Mouse (Mus musculus) stomach, embryonic 15.5 days (tissue): ENCODE data around the gene Akr1a1. TPM values are rescaled to one million over a fixed set of nuclear protein-coding genes. Genes with fewer than 3 reads are reported as not detected.
A peak's percentile ranks its signal among the peaks of the same experiment; 100 is the strongest.
"Not testable (repeated sequence)": the region's sequence is repeated elsewhere in the genome, so short reads cannot be mapped to it uniquely, and the experiment has no call there.

Source experiments
- ATAC-seq: fragments of 200-750 bp; cut with Nextera tagmentation; 2 replicates; pipeline ENCODE4 v1.8.0; 2017; ENCODE audit warnings: low read depth, moderate number of reproducible peaks, moderate TSS enrichment; ENCODE audit not compliant: insufficient read depth, low FRiP score
- H3K27ac ChIP-seq: fragments of 300-500 bp; sonication (generic); 2 replicates; pipeline ENCODE4 v1.5.1; 2015; ENCODE audit warnings: mild to moderate bottlenecking, inconsistent platforms
- H3K27me3 ChIP-seq: fragments of 300-500 bp; sonication (generic); replicated peaks from 2 replicates; pipeline ENCODE4 v1.6.1; 2015; ENCODE audit warnings: inconsistent platforms
- H3K36me3 ChIP-seq: fragments of 300-500 bp; sonication (generic); 2 replicates; pipeline ENCODE4 v1.6.1; 2015; ENCODE audit warnings: inconsistent platforms
- H3K4me1 ChIP-seq: fragments of 300-500 bp; sonication (generic); 2 replicates; pipeline ENCODE4 v1.6.1; 2015; ENCODE audit warnings: inconsistent platforms
- H3K4me2 ChIP-seq: fragments of 300-500 bp; sonication (generic); 2 replicates; pipeline ENCODE4 v1.6.1; 2015; ENCODE audit warnings: mild to moderate bottlenecking, inconsistent platforms
- H3K4me3 ChIP-seq: fragments of 300-500 bp; sonication (generic); replicated peaks from 2 replicates; pipeline ENCODE4 v1.5.1; 2015; ENCODE audit warnings: inconsistent platforms
- H3K9ac ChIP-seq: fragments of 300-500 bp; sonication (generic); 2 replicates; pipeline ENCODE4 v1.6.1; 2015; ENCODE audit warnings: inconsistent platforms
- H3K9me3 ChIP-seq: fragments of 300-500 bp; sonication (generic); 2 replicates; pipeline ENCODE4 v1.6.1; 2016; ENCODE audit warnings: inconsistent platforms
- WGBS: fragments of 180-500 bp; shearing (Covaris S2); methylation state at CpG from one replicate; pipeline ENCODE4 v1.1.7; 2015; 5-methylcytosine and 5-hydroxymethylcytosine counted together
- polyA plus RNA-seq: library from polyadenylated mRNA; unstranded; fragments of >200 nt; fragmentation: Nextera tagmentation; extraction: Ambion mirVana; gene quantifications from 2 replicates; pipeline ENCODE4 v1.2.1, GENCODE M21; 2015

The Akr1a1 gene
- polyA plus RNA-seq, 1 experiment from 2014 or later, result 731 TPM

DNA sequence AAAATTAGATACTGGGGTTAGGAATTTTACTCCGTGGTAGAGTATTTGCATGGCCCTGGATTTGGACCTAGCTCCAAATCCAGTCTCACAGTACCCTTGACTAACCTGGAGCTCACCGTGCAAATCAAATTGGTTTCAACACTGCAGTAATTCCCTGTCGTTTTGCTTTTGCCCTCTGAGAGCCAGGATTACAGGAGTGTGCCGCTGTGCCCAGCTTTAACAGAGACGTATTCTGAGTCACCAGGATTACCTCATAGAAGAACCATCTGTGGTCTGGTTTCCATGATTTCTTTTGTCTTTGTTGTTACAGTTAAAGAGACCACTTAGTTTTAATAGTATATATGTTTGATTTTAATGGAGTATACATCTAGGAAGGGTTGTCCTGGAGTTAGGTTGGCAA, 27.7 kb upstream of the Akr1a1 start:
- Histone ChIP-seq H3K27ac (no peak overlapping the region), H3K9ac (no peak overlapping the region), H3K9me3 (no peaks in the 10 kb centered on the region), H3K36me3 (no peaks in the 10 kb centered on the region), H3K4me2 (no peak overlapping the region), H3K4me3 (no peak overlapping the region), H3K27me3 (no peaks in the 10 kb centered on the region), H3K4me1 (no peaks in the 10 kb centered on the region)
- no peak for ATAC-seq
- 65% methylated on average over 5 of the region's 5 CpGs for WGBS

DNA sequence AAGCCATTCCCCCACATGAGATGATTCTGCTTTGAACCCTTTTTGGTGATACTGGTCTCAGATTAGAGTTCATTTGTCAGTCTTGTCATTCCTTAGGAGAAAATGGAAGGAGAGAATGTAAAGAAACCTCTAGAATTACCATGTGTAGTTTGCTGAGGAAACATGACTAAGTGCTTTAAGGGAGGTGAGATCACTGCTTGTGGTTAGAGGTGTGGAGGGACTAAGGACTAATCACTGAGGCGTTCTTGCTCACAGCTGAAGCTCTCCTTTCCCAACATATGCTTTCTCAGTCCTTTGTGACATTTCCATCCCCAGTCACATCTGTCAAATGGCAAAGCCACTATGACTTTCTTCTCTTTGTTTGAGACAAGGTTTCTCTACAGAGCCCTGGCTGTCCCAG, 26.3 kb upstream of the Akr1a1 start:
- Histone ChIP-seq H3K4me1 (no peaks in the 10 kb centered on the region), H3K36me3 (no peaks in the 10 kb centered on the region), H3K4me3 (no peak overlapping the region), H3K4me2 (no peak overlapping the region), H3K9me3 (no peaks in the 10 kb centered on the region), H3K27me3 (no peaks in the 10 kb centered on the region), H3K9ac (no peak overlapping the region), H3K27ac (no peak overlapping the region)
- 50% methylated on average over 1 of the region's 1 CpGs for WGBS
- no peak for ATAC-seq

DNA sequence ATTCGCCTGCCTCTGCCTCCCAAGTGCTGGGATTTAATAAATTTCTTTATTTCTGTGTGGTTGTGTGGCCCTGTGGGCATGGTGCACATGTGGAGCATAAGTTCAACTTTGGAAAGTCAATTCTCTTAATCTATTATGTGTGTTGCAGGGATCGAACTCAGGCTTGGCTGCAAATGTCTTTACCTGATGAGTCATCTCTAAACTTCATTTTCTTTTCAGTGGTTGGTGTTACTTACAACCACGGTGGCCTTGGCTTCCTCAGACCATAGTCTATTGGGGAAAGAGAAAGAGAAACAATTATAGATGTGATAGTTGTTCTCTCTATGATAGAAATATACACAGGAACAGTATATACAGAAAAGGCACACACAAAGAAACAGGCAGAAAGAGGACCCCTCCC, 24.5 kb upstream of the Akr1a1 start:
- Histone ChIP-seq H3K27ac (no peak overlapping the region), H3K27me3 (no peaks in the 10 kb centered on the region), H3K4me3 (no peak overlapping the region), H3K4me1 (no peaks in the 10 kb centered on the region), H3K9me3 (no peaks in the 10 kb centered on the region), H3K36me3 (no peaks in the 10 kb centered on the region), H3K9ac (no peak overlapping the region), H3K4me2 (no peak overlapping the region)
- ATAC-seq, result no peak
- WGBS, result 81% methylated on average over 3 of the region's 3 CpGs

DNA sequence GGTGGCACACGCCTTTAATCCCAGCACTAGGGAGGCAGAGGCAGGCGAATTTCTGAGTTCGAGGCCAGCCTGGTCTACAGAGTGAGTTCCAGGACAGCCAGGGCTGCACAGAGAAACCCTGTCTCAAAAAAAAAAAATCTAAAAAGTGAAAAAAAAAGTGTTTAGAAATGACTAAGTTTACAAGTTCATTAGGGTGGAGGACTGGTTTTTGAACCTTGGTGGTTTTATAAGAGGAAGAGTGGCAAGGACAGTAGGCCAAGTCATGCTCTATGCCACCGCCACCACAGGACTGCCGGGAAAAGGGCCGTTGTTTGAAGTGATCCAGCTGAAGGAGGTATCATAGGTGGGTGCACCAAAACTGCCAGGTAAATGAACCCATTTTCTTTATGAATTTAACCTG, 23.3 kb upstream of the Akr1a1 start:
- not testable (repeated sequence) for ATAC-seq, H3K27ac ChIP-seq
- WGBS, result 82% methylated on average over 6 of the region's 6 CpGs

DNA sequence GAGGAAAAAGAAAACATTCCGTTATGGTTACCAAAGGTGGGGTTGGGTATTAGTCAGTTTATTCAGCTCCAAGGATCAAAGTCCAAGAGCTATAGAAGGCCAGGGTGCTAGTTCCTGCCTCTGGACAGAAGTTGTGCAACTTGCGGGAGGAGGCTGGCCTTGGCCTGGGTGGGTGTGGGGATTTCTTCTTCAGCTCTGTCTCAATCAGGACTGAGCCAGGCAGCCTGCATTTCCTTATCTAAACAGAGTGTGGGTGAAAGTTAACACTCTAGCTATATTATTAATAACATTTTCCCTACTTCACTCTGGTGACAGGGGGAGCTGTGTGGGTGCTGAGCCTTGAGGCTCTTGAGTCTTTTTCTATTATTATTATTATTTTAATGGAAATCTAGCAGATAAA, 21.3 kb upstream of the Akr1a1 start:
- Histone ChIP-seq H3K9me3 (no peaks in the 10 kb centered on the region), H3K27ac (peak overlapping the region; percentile 59)
- 36% methylated on average over 2 of the region's 2 CpGs for WGBS

More for the DNA sequence above, 23.3 kb upstream of the Akr1a1 start:
- H3K9me3 ChIP-seq, H3K4me3 ChIP-seq, H3K36me3 ChIP-seq, H3K9ac ChIP-seq, H3K27me3 ChIP-seq, H3K4me2 ChIP-seq, H3K4me1 ChIP-seq: not testable (repeated sequence)

DNA sequence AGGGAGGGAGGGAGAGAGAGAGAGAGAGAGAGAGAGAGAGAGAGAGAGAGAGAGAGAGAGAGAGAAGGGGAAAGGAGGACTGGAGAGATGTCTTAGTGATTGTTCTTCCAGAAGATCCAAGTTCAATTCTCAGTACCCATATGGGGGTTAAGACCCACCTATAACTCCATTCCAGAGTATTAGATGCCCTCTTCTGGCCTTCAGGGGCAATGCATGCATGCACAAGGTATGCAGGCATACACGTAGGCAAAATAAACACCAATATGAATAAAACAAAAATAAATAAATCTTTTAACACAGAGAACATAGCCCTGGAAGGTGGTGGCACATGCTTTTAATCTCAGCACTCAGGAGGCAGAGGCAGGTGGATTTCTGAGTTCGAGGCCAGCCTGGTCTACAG, 17.8 kb upstream of the Akr1a1 start:
- H3K4me3 ChIP-seq, result no peak overlapping the region
- no peaks in the 10 kb centered on the region for H3K36me3 ChIP-seq
- whole genome bisulfite sequencing, result 63% methylated on average over 2 of the region's 2 CpGs
- H3K4me2 ChIP-seq, result no peak overlapping the region
- no peak overlapping the region for H3K9ac ChIP-seq
- no peak overlapping the region for H3K27ac ChIP-seq
- no peaks in the 10 kb centered on the region for H3K27me3 ChIP-seq
- H3K4me1 ChIP-seq, result no peaks in the 10 kb centered on the region
- H3K9me3 ChIP-seq, result no peaks in the 10 kb centered on the region
- ATAC-seq, result no peak

More for the DNA sequence above, 21.3 kb upstream of the Akr1a1 start:
- Histone ChIP-seq H3K36me3 (no peaks in the 10 kb centered on the region), H3K27me3 (no peaks in the 10 kb centered on the region), H3K4me2 (no peak overlapping the region), H3K4me3 (no peak overlapping the region), H3K9ac (no peak overlapping the region), H3K4me1 (no peaks in the 10 kb centered on the region)
- ATAC-seq, result peak; percentile 97

DNA sequence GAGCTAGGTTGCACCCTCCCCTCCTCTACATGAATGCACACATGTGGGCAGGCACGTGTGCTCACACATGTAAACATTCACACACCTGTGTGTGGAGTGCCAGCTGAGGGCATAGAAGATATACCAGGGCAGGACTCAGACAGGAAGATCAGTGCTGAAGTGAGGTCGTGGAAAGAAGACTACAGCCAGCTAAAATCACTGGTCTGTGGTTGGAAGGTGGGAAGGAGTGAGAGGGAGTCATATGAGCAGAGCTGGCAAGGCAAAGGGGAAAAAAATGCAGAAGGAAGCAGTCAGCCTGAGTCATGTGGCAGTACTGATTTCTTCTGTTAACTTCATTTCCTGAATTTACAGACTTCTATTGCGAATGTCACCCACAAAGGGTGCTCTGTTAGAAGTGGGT, 16.7 kb upstream of the Akr1a1 start:
- Histone ChIP-seq H3K36me3 (no peaks in the 10 kb centered on the region), H3K4me3 (no peak overlapping the region), H3K27me3 (no peaks in the 10 kb centered on the region), H3K4me1 (no peaks in the 10 kb centered on the region), H3K9ac (no peak overlapping the region), H3K9me3 (no peaks in the 10 kb centered on the region), H3K4me2 (no peak overlapping the region), H3K27ac (peak overlapping the region; percentile 28; the same call in 1 of the 2 replicates)
- ATAC-seq, result no peak
- WGBS, result 40% methylated on average over 3 of the region's 3 CpGs

DNA sequence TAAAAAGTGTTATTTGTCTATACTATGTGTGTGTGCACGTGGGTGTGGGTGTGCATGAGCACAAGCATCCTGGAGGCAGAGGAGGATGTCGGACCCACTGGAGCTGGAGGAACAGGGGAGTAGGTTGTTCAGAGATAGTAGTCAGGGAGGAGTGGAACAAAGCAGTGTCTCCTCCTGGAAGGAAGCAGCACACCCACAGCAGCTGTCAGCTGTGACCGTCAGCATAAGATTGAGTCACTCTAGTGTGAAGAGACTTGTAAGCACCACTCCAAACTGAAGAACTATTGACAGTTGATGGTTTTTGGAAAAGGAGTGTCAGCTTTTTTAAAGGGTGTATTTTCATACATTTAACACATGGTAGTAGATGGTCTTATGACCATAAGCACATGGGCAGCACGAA, 15.1 kb upstream of the Akr1a1 start:
- Histone ChIP-seq H3K27ac (no peak overlapping the region), H3K36me3 (no peaks in the 10 kb centered on the region), H3K4me3 (no peak overlapping the region), H3K4me2 (no peak overlapping the region), H3K4me1 (no peaks in the 10 kb centered on the region), H3K9me3 (no peaks in the 10 kb centered on the region), H3K27me3 (no peaks in the 10 kb centered on the region), H3K9ac (no peak overlapping the region)
- 67% methylated on average over 4 of the region's 4 CpGs for WGBS
- no peak for ATAC-seq

DNA sequence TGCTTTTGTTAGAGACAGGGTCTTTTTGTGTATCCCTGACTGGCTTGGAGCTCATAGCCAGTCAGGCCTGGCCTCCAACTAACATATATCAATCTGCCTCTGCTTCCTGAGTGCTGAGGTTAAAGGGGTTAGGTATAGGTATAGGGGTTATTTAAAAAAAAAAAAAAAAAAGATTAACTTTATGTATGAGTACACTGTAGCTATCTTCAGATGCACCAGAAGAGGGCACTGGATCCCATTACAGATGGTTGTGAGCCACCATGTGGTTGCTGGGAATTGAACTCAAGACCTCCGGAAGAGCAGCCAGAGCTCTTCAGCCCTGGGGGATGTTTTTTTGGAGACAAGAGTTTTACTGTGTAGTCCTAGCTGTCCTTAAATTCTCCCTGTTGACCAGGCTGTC, 10.5 kb upstream of the Akr1a1 start:
- H3K4me2 ChIP-seq, result no peak overlapping the region
- no peak overlapping the region for H3K4me3 ChIP-seq
- H3K36me3 ChIP-seq, result no peaks in the 10 kb centered on the region
- no peak overlapping the region for H3K9ac ChIP-seq
- ATAC-seq, result no peak
- no peaks in the 10 kb centered on the region for H3K27me3 ChIP-seq
- H3K27ac ChIP-seq, result no peak overlapping the region
- WGBS, result 89% methylated on average over 1 of the region's 1 CpGs
- H3K4me1 ChIP-seq, result no peaks in the 10 kb centered on the region
- no peaks in the 10 kb centered on the region for H3K9me3 ChIP-seq

DNA sequence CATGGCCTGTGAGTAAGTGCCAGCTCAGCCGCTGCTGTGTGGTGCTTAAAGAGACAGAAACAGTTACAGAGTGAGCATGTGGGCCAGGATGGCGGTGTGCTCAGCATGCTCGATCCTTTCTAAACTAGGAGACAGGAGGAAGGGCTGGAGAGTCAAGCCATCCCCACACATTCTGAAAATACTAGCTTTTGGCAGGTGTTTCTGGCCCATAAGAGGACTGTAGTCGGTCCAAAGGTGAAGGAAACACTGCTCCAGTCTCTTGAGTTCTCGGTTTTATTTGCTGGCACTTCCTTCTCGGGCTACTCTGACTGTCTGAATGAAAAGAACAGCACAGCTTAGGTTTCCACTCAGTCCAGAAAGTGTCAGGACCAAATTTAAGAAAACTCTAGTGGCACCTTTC, 9.3 kb upstream of the Akr1a1 start:
- no peak overlapping the region for H3K4me2 ChIP-seq
- no peak for ATAC-seq
- no peaks in the 10 kb centered on the region for H3K36me3 ChIP-seq
- H3K9me3 ChIP-seq, result no peaks in the 10 kb centered on the region
- H3K27ac ChIP-seq, result no peak overlapping the region
- no peaks in the 10 kb centered on the region for H3K27me3 ChIP-seq
- no peak overlapping the region for H3K9ac ChIP-seq
- H3K4me3 ChIP-seq, result no peak overlapping the region
- no peaks in the 10 kb centered on the region for H3K4me1 ChIP-seq
- 79% methylated on average over 6 of the region's 6 CpGs for WGBS

DNA sequence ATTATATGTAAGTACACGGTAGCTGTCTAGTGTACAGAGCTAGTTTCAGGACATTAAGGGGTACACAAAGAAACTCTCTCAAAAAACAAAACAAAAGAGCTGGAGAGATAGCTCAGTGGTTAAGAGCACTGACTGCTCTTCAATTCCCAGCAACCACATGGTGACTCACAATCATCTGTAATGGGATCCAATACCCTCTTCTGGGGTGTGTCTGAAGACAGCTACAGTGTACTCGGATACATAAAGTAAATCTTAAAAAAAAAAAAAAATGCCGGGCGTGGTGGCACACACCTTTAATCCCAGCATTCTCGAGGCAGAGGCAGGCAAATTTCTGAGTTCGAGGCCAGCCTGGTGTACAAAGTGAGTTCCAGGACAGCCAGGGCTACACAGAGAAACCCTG, 8.4 kb upstream of the Akr1a1 start:
- H3K27me3 ChIP-seq, H3K4me2 ChIP-seq, H3K36me3 ChIP-seq, H3K4me1 ChIP-seq, H3K4me3 ChIP-seq, H3K9ac ChIP-seq, ATAC-seq, H3K27ac ChIP-seq, H3K9me3 ChIP-seq: not testable (repeated sequence)
- 75% methylated on average over 6 of the region's 6 CpGs for WGBS

DNA sequence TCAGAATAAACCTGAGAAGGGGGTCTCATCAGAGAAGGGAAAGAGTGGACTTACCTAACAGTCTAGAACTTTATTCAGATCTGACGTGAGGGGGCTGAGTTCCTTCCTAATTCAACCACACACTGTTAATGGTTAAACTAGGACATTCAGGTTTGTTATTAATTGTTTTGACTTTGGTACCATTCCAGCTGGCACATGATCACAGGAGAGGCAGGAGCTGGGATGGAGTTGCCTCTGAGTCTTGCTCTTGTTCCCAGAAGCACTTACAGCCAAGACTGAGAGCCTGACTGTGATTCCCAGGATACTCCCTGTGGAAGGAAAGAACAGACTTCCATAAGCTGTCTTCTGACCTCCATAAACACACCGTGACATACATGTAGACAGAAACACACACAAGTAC, 8.0 kb upstream of the Akr1a1 start:
- Histone ChIP-seq H3K27ac (no peak overlapping the region), H3K4me3 (no peak overlapping the region), H3K4me2 (no peak overlapping the region), H3K9me3 (no peaks in the 10 kb centered on the region), H3K4me1 (no peaks in the 10 kb centered on the region), H3K9ac (no peak overlapping the region), H3K27me3 (no peaks in the 10 kb centered on the region), H3K36me3 (no peaks in the 10 kb centered on the region)
- ATAC-seq, result peak; percentile 39; the same call in 1 of the 2 replicates
- 48% methylated on average over 2 of the region's 2 CpGs for WGBS

DNA sequence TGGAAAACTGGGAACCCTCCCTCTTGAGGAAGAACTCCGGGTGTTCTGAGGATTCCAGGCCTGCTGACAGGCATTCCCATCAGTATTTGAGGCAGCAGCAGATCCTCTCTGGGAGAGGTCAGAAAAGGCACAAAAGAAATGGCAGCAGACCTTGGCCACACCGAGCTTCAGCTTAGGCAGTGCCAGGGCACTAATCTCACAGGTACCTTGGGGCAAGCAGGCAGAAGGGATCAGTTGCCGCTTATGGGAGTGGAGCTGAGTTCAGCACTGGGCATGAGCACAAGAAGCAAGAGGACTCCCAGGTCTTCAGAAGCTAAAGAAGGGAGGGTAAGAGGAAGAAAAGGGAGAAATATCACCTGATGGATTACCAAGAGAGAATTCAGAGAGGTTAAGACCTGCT, 6.5 kb upstream of the Akr1a1 start:
- WGBS, result 59% methylated on average over 3 of the region's 3 CpGs
- no peak overlapping the region for H3K27ac ChIP-seq
- H3K4me1 ChIP-seq, result no peaks in the 10 kb centered on the region
- H3K27me3 ChIP-seq, result no peaks in the 10 kb centered on the region
- no peaks in the 10 kb centered on the region for H3K9me3 ChIP-seq
- no peak overlapping the region for H3K9ac ChIP-seq
- no peak overlapping the region for H3K4me3 ChIP-seq
- no peak for ATAC-seq
- no peak overlapping the region for H3K4me2 ChIP-seq
- no peaks in the 10 kb centered on the region for H3K36me3 ChIP-seq
